Mouse (Mus musculus): ENCODE results near the gene Tmc2.

DNA sequence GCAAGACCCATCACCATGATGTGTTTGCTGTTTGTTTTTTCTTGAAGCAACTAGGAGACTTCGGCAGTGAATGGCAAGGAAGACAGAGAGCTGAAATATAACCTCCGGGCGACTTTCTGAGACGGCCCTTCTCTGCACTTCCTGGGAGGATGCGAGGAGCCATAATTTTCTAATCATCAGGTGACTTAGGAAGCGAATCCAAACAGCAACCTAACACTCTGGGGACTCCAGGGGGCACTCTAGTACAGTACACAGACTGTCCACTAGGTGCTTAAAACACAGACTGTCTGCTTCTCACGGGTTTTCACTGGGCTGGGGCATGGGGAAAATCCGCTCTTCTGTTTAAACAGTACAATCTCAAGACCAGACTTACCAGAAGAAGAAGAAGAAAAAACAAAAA, 96.4 kb downstream of the Tmc2 start:
- TF ChIP-seq CTCF (conservative IDR thresholded peaks at IDR 0.05; ENCODE audit: low read length): peak; percentile 74
- no peak for TF ChIP-seq POU5F1 (IDR thresholded peaks at IDR 0.05; ENCODE audit: borderline replicate concordance, low read length)

Measured in E14TG2a.4 (cell line).